Mouse (Mus musculus): ENCODE measurements around the gene Dpp6. TPM values are rescaled to one million over a fixed set of nuclear protein-coding genes. Genes with fewer than 3 reads are reported as not detected.

The Dpp6 gene
- polyA plus RNA-seq, 1 experiment from 2014 or later, result 3.5 TPM

GRCm38 (mm10) chr5:26904324-26905041 is 87.5 kb downstream of the Dpp6 start:
- H3K36me3 ChIP-seq, result no peaks in the 10 kb centered on the region
- ATAC-seq (ENCODE audit: insufficient number of reproducible peaks, insufficient read depth, low FRiP score, low TSS enrichment, low read depth), result peak; percentile 72
- peak overlapping the region; percentile 72 for H3K4me2 ChIP-seq
- H3K9me3 ChIP-seq, result no peaks in the 10 kb centered on the region
- H3K4me1 ChIP-seq, result peaks cover 15% of the 10 kb centered on the region; the same call in 1 of the 2 replicates
- peaks cover 32% of the 10 kb centered on the region for H3K27me3 ChIP-seq
- peak overlapping the region; percentile 38 for H3K4me3 ChIP-seq
- under 1% methylated on average over 32 of the region's 32 CpGs for WGBS
- H3K27ac ChIP-seq, result no peak overlapping the region
- peak overlapping the region; percentile 58 for H3K9ac ChIP-seq

GRCm38 (mm10) chr5:26907151-26907550 is 90.1 kb downstream of the Dpp6 start:
- WGBS, result 78% methylated on average over 7 of the region's 7 CpGs
- Histone ChIP-seq H3K9me3 (no peaks in the 10 kb centered on the region), H3K27me3 (peaks cover 32% of the 10 kb centered on the region), H3K36me3 (no peaks in the 10 kb centered on the region), H3K4me3 (no peak overlapping the region), H3K9ac (no peak overlapping the region), H3K4me2 (no peak overlapping the region), H3K27ac (no peak overlapping the region), H3K4me1 (peaks cover 15% of the 10 kb centered on the region; the same call in 1 of the 2 replicates)
- no peak for ATAC-seq (ENCODE audit: insufficient number of reproducible peaks, insufficient read depth, low FRiP score, low TSS enrichment, low read depth)

DNA sequence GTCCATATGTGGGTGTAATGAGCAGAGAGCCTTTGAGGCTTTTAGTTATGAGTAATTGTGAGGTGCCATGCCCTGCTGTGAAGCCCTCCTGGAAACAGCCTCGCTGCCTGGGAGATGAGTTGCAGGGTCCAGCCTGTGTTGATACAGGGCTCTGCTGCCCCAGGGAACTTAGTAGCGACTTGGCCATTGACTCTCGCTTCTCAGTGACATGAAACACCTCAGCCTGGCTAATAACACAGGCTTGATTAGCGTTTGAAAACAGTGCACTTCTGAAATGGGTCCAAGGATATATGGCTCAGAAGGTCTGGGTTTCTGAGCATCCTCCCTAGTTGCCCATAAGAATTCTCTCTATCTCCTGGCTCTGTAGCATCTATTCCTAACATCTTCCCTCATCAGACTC is 91.6 kb downstream of the Dpp6 start:
- no peak for ATAC-seq (ENCODE audit: insufficient number of reproducible peaks, insufficient read depth, low FRiP score, low TSS enrichment, low read depth)
- whole genome bisulfite sequencing, result 63% methylated on average over 4 of the region's 4 CpGs
- H3K27ac ChIP-seq, result no peak overlapping the region
- H3K4me1 ChIP-seq, result peaks cover 15% of the 10 kb centered on the region; the same call in 1 of the 2 replicates
- no peak overlapping the region for H3K4me2 ChIP-seq
- no peaks in the 10 kb centered on the region for H3K9me3 ChIP-seq
- H3K36me3 ChIP-seq, result no peaks in the 10 kb centered on the region
- H3K4me3 ChIP-seq, result no peak overlapping the region
- peaks cover 21% of the 10 kb centered on the region for H3K27me3 ChIP-seq
- H3K9ac ChIP-seq, result no peak overlapping the region

DNA sequence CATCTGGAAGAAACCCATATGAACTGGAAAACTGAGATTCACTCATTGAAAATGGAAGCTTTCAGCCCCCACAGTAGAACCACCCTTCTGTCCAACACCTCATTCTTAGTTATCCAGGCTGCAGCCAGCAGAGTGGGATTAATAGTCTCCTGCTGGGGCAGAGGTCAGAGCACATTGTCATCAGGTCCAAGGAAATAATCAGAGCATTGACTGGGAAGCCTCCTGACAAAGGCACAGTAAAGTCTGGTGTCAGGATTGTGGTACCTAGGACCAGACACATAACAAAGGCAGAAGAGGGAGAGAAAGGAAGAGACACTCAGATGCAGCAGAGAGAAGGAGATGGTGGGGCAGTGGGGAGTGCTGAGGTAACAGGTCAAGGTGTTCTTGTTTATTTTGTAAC is 93.3 kb downstream of the Dpp6 start:
- Histone ChIP-seq H3K4me1 (no peaks in the 10 kb centered on the region), H3K27me3 (peaks cover 9% of the 10 kb centered on the region; the same call in 1 of the 2 replicates), H3K4me3 (no peak overlapping the region), H3K36me3 (no peaks in the 10 kb centered on the region), H3K27ac (no peak overlapping the region), H3K4me2 (no peak overlapping the region), H3K9me3 (no peaks in the 10 kb centered on the region), H3K9ac (no peak overlapping the region)
- ATAC-seq (ENCODE audit: insufficient number of reproducible peaks, insufficient read depth, low FRiP score, low TSS enrichment, low read depth), result no peak

DNA sequence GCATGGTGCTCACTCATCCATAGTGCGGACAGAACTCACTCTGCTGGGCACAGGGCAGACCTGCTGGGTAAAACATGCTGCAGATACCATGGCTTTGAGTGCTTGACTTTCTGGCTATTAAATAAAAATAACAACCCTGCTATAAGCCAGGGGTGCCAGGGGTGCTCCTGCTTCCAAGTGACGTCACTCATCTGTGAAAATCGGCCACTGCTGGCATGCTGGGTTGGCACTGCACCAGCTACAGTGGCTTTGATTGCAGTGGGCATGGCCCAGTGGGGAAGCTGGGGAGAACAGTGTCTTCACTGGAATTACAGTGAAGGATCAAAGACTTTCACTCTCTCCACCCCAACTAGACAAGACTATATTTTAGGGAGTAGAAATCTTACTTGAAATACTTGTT is 95.0 kb downstream of the Dpp6 start:
- Histone ChIP-seq H3K9ac (no peak overlapping the region), H3K36me3 (no peaks in the 10 kb centered on the region), H3K9me3 (no peaks in the 10 kb centered on the region), H3K4me1 (no peaks in the 10 kb centered on the region), H3K27me3 (no peaks in the 10 kb centered on the region), H3K4me3 (no peak overlapping the region), H3K27ac (no peak overlapping the region), H3K4me2 (no peak overlapping the region)
- WGBS, result 79% methylated on average over 3 of the region's 3 CpGs
- ATAC-seq (ENCODE audit: insufficient number of reproducible peaks, insufficient read depth, low FRiP score, low TSS enrichment, low read depth), result no peak

DNA sequence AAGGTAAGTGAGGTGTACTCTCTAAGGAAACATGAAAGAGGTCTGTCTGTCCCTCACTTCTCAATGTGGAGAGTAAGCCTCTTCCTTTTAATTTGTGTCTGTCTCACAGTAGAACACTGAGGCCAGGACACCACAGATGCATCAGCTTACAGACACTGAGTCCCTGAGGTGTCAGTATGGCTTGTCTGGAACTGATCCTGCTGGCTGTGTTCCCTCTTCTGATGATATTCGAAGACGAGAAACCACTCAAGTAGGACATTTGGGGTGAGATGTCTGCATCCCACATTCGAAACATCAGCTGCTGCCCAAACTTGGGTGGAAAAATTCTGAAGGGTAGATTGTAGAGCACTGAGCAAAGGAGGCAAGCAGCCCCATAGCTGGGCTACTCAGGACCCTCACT is 101.8 kb downstream of the Dpp6 start:
- no peak overlapping the region for H3K4me2 ChIP-seq
- H3K27me3 ChIP-seq, result no peaks in the 10 kb centered on the region
- no peaks in the 10 kb centered on the region for H3K9me3 ChIP-seq
- ATAC-seq (ENCODE audit: insufficient number of reproducible peaks, insufficient read depth, low FRiP score, low TSS enrichment, low read depth), result no peak
- no peak overlapping the region for H3K27ac ChIP-seq
- H3K9ac ChIP-seq, result no peak overlapping the region
- no peaks in the 10 kb centered on the region for H3K4me1 ChIP-seq
- no peaks in the 10 kb centered on the region for H3K36me3 ChIP-seq
- no peak overlapping the region for H3K4me3 ChIP-seq
- 89% methylated on average over 3 of the region's 3 CpGs for WGBS

DNA sequence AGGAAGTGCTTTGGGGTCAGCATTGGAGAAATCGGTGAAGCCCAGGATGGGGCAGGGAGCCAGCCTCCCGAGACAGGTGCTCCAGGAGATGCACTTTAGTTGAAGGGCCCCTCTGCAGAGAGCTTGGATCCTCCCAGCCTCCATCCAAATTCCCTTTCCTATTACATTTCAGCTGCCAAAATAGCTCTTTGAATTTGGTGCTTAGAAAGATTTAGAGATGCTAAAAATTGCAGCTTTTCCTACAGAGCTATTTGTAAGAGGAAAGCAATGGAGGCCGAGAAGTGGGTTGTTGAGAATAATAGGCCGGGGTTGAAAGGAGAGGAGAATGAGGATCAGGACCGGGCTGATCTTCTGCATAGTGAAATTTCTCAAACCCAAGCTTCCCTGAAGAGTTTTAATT is 107.5 kb downstream of the Dpp6 start:
- no peak overlapping the region for H3K9ac ChIP-seq

DNA sequence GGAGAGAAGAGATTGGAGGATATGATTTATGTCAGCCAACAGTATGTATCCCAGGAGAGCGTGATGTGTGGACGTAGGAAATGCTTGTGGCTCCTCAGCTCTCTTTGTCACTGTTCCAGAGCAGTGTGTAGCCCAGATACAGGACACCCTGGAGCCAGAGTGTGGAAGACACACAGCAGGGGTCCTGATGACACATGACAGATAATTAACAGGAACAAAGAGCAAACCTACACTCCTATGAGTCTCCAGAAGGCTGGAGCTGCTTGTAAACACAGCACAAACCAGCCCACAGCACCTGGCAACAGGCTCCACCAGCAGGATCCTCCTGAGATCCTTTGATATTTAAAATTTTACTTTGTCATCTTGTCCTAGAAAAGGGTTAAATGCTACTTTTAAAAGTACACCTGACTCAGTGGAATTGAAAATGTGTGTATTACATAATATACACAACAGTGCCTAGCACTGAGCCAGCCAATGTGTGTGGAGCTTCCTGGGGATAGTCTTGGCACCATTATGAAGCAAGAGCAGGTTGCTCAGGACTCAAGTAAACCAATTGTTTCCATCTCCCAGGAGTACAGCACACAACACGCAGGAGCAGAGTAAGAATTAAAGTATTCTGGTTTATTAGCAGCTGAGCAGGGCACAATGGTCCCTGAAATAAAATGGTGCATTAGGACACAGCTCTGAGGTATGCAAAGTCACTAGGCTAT is 115.6 kb downstream of the Dpp6 start:
- Histone ChIP-seq H3K4me2 (no peak overlapping the region), H3K27ac (no peak overlapping the region), H3K9me3 (no peaks in the 10 kb centered on the region), H3K27me3 (no peaks in the 10 kb centered on the region), H3K4me3 (no peak overlapping the region), H3K4me1 (no peaks in the 10 kb centered on the region), H3K9ac (no peak overlapping the region), H3K36me3 (no peaks in the 10 kb centered on the region)
- 70% methylated on average over 3 of the region's 3 CpGs for WGBS
- ATAC-seq (ENCODE audit: insufficient number of reproducible peaks, insufficient read depth, low FRiP score, low TSS enrichment, low read depth), result no peak

More for the DNA sequence above, 107.5 kb downstream of the Dpp6 start:
- Histone ChIP-seq H3K36me3 (no peaks in the 10 kb centered on the region), H3K27ac (no peak overlapping the region), H3K4me2 (no peak overlapping the region), H3K4me1 (no peaks in the 10 kb centered on the region), H3K4me3 (no peak overlapping the region), H3K9me3 (no peaks in the 10 kb centered on the region), H3K27me3 (no peaks in the 10 kb centered on the region)
- no peak for ATAC-seq (ENCODE audit: insufficient number of reproducible peaks, insufficient read depth, low FRiP score, low TSS enrichment, low read depth)
- WGBS, result 79% methylated on average over 5 of the region's 5 CpGs

GRCm38 (mm10) chr5:26934911-26935310 is 117.9 kb downstream of the Dpp6 start:
- no peak overlapping the region for H3K27ac ChIP-seq
- ATAC-seq (ENCODE audit: insufficient number of reproducible peaks, insufficient read depth, low FRiP score, low TSS enrichment, low read depth), result no peak
- no peaks in the 10 kb centered on the region for H3K4me1 ChIP-seq
- 87% methylated on average over 6 of the region's 6 CpGs for WGBS
- no peak overlapping the region for H3K9ac ChIP-seq
- no peak overlapping the region for H3K4me2 ChIP-seq
- no peak overlapping the region for H3K4me3 ChIP-seq
- H3K36me3 ChIP-seq, result no peaks in the 10 kb centered on the region
- H3K9me3 ChIP-seq, result no peaks in the 10 kb centered on the region
- H3K27me3 ChIP-seq, result no peaks in the 10 kb centered on the region

GRCm38 (mm10) chr5:26941471-26941870 is 124.5 kb downstream of the Dpp6 start:
- no peaks in the 10 kb centered on the region for H3K4me1 ChIP-seq
- WGBS, result 77% methylated on average over 5 of the region's 5 CpGs
- H3K27me3 ChIP-seq, result no peaks in the 10 kb centered on the region
- no peak overlapping the region for H3K9ac ChIP-seq
- no peak overlapping the region for H3K27ac ChIP-seq
- H3K9me3 ChIP-seq, result no peaks in the 10 kb centered on the region
- H3K36me3 ChIP-seq, result no peaks in the 10 kb centered on the region
- H3K4me2 ChIP-seq, result no peak overlapping the region
- no peak for ATAC-seq (ENCODE audit: insufficient number of reproducible peaks, insufficient read depth, low FRiP score, low TSS enrichment, low read depth)
- no peak overlapping the region for H3K4me3 ChIP-seq

GRCm38 (mm10) chr5:26945169-26945920 is 128.3 kb downstream of the Dpp6 start:
- Histone ChIP-seq H3K4me2 (no peak overlapping the region), H3K4me1 (no peaks in the 10 kb centered on the region), H3K9me3 (no peaks in the 10 kb centered on the region), H3K9ac (no peak overlapping the region), H3K4me3 (no peak overlapping the region), H3K27me3 (no peaks in the 10 kb centered on the region), H3K27ac (no peak overlapping the region), H3K36me3 (no peaks in the 10 kb centered on the region)
- 56% methylated on average over 4 of the region's 4 CpGs for WGBS
- ATAC-seq (ENCODE audit: insufficient number of reproducible peaks, insufficient read depth, low FRiP score, low TSS enrichment, low read depth), result no peak
